Mouse (Mus musculus): ENCODE measurements around the gene Itpr2.

Gene Itpr2

DNA sequence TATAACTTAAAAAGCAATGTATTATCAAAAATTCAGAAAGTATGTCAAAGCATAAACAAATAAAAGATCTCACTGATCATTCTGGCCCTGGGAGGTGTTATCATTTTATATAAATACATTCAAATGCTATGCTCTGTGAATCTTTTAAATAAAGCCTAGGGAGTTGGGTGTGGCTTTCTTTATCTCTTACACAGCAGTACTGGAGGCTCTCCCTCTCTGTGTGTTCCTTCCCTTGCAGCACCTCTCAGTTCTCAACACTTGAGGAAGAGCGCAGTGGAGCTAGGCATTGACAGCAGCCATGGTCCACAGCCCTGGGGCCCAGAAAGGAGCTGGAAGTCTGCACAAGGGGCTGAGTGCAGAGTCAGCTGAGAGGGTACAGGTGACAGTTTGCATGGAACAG is 192.7 kb downstream of the Itpr2 start:
- DNase-seq (ENCODE audit: inconsistent ontology term), result no peak

DNA sequence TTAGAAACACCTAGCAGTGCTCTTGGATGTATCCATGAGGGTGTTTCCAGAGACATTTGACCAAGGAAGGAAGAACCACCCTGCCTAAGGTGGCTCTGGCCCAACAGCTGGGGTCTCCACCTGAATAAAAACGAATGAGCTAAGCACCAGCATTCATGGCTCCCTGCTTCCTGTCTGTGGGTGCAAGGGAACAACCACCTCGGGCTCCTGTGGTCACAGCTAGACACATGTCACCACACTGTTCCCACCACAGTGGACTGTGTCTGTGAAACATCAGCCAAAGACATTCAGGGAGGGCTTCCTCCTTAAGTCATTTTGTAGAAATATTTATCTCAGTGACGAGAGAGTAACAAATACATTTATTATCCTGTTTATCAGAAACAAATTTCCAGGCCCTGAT is 196.0 kb downstream of the Itpr2 start:
- DNase-seq (ENCODE audit: inconsistent ontology term), result no peak

GRCm38 (mm10) chr6:146304088-146304487 is 197.9 kb downstream of the Itpr2 start:
- no peak for DNase-seq (ENCODE audit: inconsistent ontology term)

DNA sequence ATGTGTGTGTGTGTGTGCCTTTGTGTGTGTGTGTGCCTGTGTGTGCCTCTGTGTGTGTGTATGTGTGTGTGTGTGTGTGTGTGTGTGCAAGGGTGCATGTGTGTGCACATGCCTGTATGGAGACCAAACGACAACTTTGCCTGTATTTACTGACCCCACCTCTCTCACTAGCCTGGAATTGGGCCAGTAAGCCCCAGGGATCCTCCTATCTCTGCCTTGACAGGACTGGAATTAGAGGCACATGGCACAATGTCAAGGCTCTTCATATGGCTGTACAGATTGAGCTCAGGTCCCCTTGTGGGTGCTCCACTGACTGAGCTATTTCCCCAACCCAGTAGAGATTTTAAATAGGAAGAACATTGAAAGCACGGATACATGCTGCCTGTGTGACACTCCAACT is 198.7 kb downstream of the Itpr2 start:
- no peak for DNase-seq (ENCODE audit: inconsistent ontology term)

- no peak for DNase-seq (ENCODE audit: inconsistent ontology term)
Observed at GRCm38 (mm10) chr6:146302574-146303130, 199.4 kb downstream of the Itpr2 start.

DNA sequence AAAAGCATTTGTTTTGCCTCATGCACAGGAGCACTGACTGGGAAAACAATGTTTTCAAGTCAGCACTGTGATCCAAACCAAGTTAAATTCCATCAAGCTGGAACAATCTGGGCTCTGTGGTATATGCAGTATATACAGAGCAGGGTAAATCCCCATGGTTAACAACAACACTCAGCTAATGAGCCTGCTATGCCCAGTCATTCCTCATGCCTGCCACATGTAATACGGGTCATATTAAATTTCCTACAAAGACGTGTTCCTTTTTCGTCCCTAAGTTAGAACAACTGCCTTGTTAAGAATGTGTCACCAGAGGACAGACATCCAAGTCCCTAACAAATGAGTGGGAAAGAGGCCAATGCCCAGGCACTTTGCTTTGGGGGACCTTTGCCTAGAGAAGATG is 199.9 kb downstream of the Itpr2 start:
- DNase-seq (ENCODE audit: inconsistent ontology term), result peak; percentile 56

DNA sequence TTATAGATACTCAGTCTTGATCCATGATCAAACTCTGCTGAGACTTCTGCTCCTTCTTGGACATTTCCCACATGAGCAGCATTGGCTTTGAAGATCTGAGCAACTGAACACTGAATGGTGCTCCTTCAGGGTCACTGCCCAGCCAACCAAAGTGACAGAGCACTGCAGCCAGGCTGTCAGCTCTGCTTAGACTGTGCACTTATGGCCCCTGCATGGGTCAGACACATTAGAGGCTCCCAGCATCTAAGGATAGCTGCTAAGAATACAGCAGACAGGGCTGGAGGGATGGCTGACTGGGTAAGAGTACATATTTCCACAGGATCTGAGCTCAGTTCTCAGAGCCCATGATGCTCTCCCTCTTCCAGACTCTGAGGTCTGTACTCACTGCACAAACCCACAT is 201.1 kb downstream of the Itpr2 start:
- no peak for DNase-seq (ENCODE audit: inconsistent ontology term)

DNA sequence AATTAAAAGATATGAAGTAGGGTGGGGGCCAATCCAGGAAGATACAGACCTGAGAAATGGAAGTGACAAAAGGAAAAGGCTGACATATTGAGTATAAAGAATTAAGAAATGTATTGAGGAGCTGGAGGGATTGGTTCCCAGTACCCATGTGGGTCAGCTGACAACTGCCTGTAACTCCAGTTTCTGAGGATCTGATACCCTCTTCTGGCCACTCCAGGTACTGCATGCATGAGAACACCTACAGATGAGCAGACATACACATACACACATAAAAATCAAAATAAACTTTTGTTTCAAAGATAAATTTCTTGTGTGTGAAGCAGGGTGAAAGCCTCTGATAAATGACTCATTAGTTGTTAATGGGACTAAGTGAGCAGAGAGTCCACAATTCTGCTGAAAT is 203.3 kb downstream of the Itpr2 start:
- no peak for DNase-seq (ENCODE audit: inconsistent ontology term)

DNA sequence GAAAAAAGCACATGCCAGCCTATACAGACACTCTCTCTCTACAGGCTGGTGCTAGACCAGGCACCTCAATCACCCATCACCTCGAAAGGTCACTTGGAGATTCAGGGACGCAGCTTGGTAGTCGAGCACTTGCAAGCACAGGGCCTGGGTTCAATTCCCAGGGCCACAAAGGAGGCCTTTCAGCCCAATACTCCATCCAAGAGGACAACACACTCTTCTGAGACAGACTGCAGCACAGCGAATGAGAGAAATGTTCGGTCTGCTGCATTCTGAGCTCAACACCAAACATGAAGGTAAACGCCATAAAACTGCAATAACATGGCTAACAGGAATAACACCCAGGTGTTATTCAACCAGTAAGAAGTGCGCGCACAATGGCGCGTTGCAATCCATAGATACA is 211.0 kb downstream of the Itpr2 start:
- no peak for DNase-seq (ENCODE audit: inconsistent ontology term)

DNA sequence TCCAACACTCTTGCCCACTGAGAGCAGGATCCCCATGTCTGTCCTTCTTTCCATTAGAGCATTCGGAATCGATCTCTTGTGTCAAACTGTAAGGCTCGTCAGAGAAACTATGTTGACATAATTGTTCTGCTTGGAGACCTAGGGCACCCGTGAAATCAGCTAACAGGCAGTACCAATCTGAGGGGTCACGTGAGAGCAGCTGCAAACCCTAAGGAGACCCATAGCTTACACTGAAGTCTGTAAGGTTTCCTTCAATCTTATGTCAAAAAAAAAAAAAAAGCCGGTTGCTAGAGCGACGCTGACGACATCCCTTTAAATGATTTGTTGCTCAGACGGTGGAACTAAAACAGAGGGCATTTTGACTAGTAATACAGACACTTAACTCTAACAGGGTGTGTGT is 212.2 kb downstream of the Itpr2 start:
- DNase-seq (ENCODE audit: inconsistent ontology term), result no peak

- DNase-seq (ENCODE audit: inconsistent ontology term), result no peak
Observed at GRCm38 (mm10) chr6:146288266-146288665, 213.8 kb downstream of the Itpr2 start.

DNA sequence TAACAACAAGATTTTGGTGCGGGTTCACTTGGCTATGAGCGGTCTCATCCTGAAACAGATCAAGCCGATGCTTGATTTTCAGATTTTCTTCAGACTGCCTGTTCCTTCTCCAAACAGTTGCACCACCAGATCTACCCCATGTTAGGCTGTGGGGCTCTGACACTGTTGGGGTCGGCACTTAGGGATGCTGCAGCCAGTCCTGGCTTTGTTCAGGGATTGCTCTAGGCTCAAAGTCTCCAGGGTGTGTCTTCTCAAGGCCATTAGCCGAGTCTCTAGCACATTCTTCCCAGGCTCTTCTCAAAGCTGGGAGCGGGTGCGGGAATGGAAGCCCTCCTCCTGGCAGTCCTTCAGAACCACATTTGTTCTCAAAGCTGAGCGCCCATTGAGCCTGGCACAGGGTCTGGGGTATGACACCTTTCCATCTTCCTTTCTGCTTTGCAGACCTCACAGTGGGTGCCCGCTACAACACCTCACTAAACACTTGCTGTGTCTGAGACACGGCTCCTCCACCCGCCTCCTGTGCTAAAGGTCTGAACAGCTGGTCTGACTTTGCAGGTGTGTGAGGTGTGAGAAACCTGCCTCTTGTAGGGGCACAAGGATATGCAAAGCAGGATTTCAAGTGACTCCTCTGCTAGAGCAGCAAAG is 217.0 kb downstream of the Itpr2 start:
- DNase-seq (ENCODE audit: inconsistent ontology term), result no peak

DNA sequence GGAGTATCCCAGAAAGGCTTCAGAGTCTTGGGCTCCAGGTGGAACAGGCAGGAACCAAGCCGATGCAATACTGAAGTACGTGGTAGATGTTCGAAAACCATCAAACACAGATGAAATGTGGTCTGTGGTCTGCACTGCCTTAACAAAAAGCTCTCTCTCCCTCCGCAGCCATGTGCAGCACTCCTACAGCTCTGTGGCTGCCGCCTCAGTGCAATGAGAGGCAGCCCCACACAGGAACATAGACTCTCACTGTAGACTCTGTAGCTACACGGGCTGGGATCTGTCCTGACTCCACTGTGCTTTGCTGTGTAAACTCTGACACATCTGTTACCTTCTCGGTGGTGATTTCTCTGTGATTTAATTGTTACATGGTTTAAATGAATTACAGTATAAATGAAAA is 218.0 kb downstream of the Itpr2 start:
- no peak for DNase-seq (ENCODE audit: inconsistent ontology term)

DNA sequence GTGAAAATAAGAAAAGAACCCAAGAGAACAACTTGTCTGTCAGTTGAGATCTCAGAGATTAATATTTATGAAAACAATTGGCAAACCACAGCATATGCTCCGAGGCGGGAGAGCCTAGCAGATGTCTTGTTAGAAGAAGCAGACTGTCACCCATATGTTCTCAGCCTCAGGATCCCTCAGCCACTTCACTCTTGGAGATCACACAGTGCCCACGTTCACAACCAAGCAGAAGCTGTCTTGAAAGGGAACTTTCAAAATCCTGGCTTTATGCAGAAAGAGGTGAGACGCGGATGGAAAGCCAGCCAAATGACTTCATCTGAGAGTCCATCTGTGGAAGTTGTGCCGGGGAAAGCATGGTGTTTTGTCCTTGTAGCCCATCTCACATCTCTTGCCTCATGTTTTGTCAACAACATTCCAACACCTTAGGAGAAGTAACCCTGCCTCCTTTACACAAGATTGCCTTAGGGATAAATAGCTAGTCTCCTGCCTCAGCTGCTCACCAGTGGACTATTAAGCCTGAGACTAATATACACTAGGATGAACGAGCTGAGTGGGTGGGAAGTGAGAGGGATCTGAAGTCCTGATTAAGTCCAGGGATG is 219.9 kb downstream of the Itpr2 start:
- DNase-seq (ENCODE audit: inconsistent ontology term), result no peak

- no peak for DNase-seq (ENCODE audit: inconsistent ontology term)
Observed at GRCm38 (mm10) chr6:146281176-146281899, 220.7 kb downstream of the Itpr2 start.

- no peak for DNase-seq (ENCODE audit: inconsistent ontology term)
Observed at GRCm38 (mm10) chr6:146273256-146273655, 228.8 kb downstream of the Itpr2 start.

DNA sequence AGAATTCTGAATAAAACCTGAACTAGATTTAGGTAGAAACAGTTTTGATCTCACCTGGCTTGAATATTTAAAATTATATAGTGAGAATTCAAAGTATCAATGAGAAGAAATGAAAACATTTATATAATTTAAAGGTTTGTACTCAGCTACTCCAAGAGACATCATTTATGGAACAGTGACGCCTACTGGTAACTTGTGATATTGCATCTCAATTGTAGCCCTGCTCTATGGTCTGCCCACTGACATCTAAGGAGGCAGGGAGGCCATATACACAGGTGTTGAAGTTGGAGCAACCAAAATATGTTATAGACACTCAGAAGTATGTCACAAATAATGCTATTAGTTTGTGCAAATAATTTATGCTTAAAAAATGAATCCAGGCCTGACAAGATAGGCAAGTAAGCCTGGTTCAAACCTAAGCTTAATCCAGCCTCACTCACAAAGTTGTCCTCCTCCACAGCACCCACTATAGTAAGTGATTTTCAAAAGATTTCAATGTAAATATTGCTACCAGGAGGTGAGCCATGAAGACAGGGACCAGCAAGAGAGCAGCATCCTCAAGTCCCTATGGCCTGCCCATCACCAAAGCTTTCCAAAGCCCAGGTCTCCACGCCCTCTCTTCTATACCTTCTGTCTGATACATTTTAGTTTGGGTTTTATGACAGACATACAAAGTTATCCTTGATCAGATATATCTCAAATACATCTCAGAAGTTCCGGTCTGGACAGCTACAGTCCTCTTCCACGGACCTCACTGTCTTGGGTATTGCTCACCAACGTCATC is 229.6 kb downstream of the Itpr2 start:
- peak; percentile 54 for DNase-seq (ENCODE audit: inconsistent ontology term)

GRCm38 (mm10) chr6:146270776-146271533 is 231.1 kb downstream of the Itpr2 start:
- peak; percentile 85 for DNase-seq (ENCODE audit: inconsistent ontology term)

GRCm38 (mm10) chr6:146270162-146270561 is 231.9 kb downstream of the Itpr2 start:
- DNase-seq (ENCODE audit: inconsistent ontology term), result peak; percentile 28

- DNase-seq (ENCODE audit: inconsistent ontology term), result no peak
Observed at GRCm38 (mm10) chr6:146269291-146269690, 232.7 kb downstream of the Itpr2 start.

- no peak for DNase-seq (ENCODE audit: inconsistent ontology term)
Observed at GRCm38 (mm10) chr6:146260674-146261376, 241.2 kb downstream of the Itpr2 start.
